Mouse (Mus musculus): ENCODE data around the gene A830018L16Rik.

- TF ChIP-seq CTCF (IDR thresholded peaks at IDR 0.05; ENCODE audit: extremely low read depth, insufficient read depth, low read length) = no peak
- peak; percentile 76; the same call in 1 of the 2 replicates for TF ChIP-seq POLR2A (IDR thresholded peaks at IDR 0.05; ENCODE audit: extremely low read depth, insufficient read depth, low read length)
These were observed at the start of gene A830018L16Rik for GRCm38 (mm10) chr1:11413894-11414556.
